Mouse (Mus musculus): Measurements from ENCODE around the gene Meioc.
A peak's percentile ranks its signal among the peaks of the same experiment; 100 is the strongest.

The Meioc gene

DNA sequence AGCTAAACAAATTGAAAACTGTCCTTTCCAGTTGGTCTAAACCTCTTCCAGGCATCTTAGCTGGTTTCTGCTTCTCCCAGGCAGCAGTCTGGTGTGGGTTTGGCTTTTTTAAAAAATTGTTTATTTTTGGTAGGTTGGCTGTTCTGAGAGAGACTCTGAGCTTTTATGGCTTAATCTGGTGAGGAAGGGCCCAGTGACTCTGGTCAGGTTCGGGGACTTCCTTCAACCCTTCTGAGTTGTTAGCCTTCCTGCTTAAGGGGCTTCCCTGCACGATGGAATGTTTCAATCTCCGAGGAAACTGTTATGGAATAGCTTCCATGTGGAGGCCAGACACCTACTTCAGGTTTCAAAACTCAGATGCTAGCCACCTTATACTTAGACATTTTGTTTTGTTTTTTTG is at the start of gene Meioc:
Gene Meioc (plus strand): TSS at position 301 of the 400 bp plus-strand sequence.
- DNase-seq (ENCODE audit: low spot score): no peak

DNA sequence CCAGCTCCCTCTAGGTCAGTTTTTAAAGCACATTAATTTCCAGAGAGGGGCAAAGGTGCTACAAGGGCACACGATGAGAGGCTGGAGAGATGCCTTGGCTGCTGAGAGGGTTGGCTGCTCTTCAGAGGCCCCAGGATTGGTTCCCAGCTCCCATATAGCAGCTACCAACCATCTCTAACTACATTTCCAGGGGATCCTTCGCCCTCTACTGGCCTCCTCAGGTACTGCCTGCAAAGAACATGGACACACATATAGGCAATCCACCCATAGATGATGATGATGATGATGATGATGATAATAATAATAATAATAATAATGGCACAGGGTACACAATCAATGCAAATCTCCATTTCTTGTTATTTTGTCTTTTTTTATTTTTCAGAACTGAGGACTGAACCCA is 44.1 kb upstream of the Meioc start:
- no peak for DNase-seq (ENCODE audit: low spot score)

DNA sequence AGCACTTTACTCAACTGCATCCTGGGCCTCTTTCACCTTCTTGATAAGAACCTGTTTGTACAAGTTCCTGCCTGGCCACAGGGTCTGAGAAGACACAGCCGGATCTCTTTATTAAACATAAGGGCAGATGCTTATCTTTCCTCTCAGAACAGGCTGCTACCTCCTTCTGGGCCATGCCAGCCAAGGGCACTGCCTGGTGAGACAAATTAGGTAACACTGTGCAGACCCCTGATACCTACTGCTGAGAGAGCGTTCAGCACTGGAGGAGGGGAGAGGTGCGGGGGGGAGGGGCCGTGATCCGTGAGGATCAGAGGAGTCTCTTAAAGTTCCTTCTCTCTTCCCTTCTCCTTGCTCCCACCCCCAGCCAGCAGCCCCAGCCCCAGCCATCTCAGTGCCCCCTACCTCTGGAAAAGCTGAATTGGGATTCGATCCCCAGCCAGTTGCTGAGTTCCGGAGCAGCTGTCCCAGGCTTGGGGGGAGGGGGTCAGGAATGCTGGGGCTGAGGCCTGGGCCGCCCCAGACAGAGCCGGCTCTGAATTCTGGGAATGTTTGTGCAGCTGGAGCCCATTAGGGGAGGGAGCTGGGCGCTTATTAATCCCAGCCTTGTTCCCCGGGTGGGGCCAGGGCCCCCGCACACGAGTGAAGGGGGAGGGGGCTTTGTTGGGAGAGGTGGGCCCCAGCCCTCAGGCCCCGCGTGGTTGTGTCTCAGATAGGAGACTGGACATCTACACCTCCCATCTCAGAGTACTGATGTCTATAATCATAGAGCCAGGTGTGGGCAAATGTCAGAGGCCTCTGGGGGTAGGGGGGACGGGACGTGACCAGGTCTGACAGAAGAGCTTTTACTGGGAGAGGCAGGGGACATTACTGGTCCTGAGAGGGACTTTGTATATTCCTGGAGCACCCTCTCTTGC is 39.4 kb upstream of the Meioc start:
- no peak for DNase-seq (ENCODE audit: low spot score)

DNA sequence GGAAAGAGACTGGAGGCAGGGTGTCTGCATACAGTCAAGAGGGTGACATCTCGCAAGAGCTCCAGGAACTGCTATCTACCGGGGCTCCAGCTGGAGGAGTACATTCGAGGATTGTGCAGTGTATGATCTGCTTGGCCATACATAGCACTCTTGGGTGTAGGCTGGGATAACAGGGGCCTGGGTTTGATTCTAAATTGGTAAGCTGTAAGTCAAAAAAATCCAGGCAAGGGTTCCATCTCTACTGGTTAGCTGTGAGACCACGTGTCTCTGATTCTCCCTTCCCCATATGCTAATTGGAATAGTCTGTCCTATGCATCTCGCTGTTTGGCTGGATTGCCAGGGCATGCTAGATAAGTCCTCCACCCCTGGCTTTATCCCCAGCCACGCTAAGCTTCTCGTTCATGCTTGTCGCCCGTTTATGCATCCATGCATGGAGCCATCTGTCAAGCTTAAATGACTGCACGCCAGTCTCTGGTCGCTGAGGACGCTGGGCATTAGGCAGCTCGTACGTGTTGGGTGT is 38.6 kb upstream of the Meioc start:
- DNase-seq (ENCODE audit: low spot score): no peak

- DNase-seq (ENCODE audit: low spot score): no peak
Measured at GRCm38 (mm10) chr11:102627171-102627931, 36.2 kb upstream of the Meioc start.

DNA sequence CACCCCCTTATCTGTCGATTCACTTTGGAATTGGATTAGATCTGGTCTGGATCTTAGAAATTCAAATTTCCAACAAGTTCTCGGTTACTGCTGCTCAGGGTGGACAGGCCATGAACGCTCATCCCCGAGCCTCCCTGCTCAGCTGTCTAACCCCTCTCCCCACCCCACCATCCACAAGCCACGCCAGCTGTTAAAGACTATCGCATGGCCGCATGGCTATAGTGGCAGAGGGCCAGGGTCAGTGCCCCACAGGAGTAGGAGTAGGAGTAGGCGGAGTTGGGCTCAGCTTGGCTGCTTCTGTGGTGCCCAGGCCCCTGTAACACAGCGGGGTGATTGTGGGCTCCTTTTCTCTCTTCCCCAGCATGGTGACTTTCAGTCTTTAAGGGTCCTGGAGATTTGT is 35.0 kb upstream of the Meioc start:
- no peak for DNase-seq (ENCODE audit: low spot score)

DNA sequence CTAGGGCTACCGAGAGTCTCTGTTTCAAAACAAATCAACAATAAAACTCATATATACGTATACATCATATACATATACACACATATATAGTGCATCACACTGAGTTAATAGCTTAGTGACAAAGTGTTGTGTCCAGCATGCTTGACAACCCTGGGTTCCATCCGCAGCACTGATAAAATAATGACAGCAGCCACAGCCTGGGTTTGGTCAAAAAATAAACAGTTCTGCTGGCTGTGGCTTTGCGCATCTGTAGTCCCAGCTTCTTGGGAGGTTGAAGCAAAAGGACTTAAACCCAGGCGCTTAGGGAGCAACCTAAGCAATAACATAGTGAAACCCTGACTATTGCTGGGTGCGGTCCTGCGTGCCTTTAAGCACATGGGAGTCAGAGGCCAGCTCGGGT is 34.1 kb upstream of the Meioc start:
- no peak for DNase-seq (ENCODE audit: low spot score)

DNA sequence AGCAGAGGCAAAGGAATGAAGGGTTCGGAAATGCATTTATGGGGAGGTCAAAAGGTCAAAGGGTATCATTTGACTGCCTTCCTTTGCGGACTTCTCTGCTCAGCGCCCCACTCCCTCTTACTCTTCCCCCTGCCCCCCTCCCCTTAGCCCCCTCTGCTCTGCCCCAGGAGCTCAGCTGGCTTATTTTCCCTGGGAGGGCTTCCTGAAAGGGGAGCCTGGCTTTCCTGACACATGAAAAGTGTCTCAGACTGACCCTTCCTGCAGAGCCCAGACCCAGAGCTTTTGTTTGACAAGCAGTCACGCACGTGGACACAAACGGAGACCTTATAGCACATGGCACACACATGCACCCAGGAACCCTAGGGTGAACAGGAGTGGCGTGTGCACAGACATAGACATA is 32.8 kb upstream of the Meioc start:
- no peak for DNase-seq (ENCODE audit: low spot score)

DNA sequence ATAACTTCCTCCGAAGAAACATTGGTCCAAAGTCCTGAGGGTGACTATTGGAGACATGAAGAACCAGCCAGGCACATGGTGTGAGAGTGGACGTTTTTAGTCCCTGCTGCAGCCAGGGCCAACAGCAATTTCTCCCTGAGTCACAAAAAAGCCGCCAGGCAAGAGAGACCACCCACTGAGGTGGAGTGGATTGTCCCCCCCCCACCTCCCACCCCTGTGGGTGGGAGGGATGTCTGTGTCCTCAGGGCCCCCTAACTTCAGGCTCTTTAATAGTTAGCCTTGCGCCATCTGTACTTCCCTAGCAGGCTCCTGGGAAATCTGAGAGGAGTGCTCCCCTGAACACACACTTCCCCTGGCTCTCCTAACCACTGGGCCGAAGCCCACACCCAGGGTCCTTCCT is 32.3 kb upstream of the Meioc start:
- no peak for DNase-seq (ENCODE audit: low spot score)

- DNase-seq (ENCODE audit: low spot score): no peak
Measured at GRCm38 (mm10) chr11:102632725-102633124, 30.8 kb upstream of the Meioc start.

GRCm38 (mm10) chr11:102633379-102633778 is 30.1 kb upstream of the Meioc start:
- no peak for DNase-seq (ENCODE audit: low spot score)

GRCm38 (mm10) chr11:102636887-102637286 is 26.6 kb upstream of the Meioc start:
- DNase-seq (ENCODE audit: low spot score): no peak

DNA sequence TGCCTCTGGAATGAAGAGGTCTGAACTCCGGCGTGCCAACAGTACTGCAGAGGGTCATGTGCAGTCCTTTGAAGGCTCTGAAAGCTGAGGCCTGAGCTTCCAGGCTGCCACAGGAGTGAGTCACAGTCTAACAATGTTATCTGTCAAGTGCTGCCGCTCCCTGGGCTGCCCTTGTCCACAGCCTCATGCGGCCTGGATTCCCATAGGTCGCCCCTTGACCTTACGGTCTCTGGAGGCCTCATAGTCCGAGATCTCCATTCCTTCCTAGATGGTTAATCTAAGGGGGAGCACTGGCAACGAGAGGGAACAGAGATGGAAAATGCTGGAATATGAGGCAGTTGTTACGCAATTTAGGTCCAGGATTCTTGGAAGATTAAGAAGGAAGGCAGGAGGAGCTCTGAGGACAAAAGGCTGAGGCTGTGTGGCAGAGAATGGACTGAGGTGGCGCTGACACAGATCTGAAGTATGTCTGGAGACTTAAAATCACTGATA is 19.6 kb upstream of the Meioc start:
- DNase-seq (ENCODE audit: low spot score): no peak

- no peak for DNase-seq (ENCODE audit: low spot score)
Measured at GRCm38 (mm10) chr11:102646226-102646625, 17.3 kb upstream of the Meioc start.

DNA sequence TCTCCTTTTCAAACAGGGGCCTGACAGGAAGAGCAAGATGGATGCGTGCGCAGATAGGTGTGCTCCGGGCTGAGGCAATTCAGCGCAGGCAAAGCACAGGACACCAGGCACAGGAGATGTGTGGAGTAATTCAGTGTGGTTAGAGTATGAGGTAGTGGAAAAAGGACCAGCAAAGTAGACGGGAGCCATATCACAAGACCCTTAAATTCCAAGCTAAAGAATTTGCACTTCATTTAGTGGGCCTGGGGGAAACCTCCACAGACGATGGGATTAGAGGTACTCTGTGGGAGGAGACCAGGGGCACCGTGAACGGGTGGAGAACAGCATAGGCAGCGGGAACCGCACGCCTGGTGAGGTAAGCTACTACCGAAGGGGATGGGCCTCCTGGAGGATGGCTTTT is 15.6 kb upstream of the Meioc start:
- DNase-seq (ENCODE audit: low spot score): no peak

- peak; percentile 40 for DNase-seq (ENCODE audit: low spot score)
Measured at GRCm38 (mm10) chr11:102651381-102651780, 12.1 kb upstream of the Meioc start.

- DNase-seq (ENCODE audit: low spot score): no peak
Measured at GRCm38 (mm10) chr11:102652844-102653243, 10.7 kb upstream of the Meioc start.

- no peak for DNase-seq (ENCODE audit: low spot score)
Measured at GRCm38 (mm10) chr11:102655888-102656287, 7.6 kb upstream of the Meioc start.

- DNase-seq (ENCODE audit: low spot score): no peak
Measured at GRCm38 (mm10) chr11:102656326-102656926, 7.1 kb upstream of the Meioc start.

DNA sequence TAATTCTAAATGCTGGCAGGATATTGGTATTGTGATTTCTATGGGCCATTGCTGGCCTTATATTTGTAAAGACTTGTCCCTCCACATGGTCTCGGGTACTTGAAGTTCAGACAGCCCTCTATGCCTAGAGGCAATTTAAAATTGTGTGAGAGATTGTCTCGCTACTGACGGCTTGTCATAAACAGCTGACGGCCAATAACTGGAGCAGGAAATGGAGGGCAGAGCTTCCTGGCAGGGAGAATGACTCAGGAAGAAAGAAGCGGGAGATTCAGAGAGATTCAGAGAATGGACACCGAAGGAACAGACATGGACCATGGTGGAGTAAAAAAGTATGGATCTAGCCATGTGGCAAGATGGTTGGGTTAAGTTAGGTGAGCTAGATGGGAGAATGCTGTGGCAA is 6.6 kb upstream of the Meioc start:
- no peak for DNase-seq (ENCODE audit: low spot score)

DNA sequence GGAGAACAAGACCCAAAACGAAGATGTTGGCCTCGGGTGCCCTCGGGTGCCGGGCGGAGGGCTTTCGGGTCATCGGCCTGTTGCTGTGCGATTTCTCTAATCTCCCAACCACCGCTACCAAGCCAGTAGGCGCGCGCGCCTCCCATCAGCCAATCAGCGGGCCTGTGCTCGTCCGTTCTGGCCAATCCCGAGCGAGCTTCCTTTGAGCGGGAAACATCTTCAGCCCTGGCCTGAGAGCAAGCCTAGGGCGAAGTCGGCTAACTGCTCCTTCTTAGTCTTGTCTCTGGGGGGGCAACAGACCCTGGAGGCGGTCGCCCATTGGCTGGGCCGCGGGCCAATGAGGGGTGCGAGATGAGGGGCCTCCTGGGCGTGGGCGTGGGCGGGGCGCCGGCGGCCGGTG is 1.6 kb downstream of the Meioc start:
- no peak for DNase-seq (ENCODE audit: low spot score)

DNA sequence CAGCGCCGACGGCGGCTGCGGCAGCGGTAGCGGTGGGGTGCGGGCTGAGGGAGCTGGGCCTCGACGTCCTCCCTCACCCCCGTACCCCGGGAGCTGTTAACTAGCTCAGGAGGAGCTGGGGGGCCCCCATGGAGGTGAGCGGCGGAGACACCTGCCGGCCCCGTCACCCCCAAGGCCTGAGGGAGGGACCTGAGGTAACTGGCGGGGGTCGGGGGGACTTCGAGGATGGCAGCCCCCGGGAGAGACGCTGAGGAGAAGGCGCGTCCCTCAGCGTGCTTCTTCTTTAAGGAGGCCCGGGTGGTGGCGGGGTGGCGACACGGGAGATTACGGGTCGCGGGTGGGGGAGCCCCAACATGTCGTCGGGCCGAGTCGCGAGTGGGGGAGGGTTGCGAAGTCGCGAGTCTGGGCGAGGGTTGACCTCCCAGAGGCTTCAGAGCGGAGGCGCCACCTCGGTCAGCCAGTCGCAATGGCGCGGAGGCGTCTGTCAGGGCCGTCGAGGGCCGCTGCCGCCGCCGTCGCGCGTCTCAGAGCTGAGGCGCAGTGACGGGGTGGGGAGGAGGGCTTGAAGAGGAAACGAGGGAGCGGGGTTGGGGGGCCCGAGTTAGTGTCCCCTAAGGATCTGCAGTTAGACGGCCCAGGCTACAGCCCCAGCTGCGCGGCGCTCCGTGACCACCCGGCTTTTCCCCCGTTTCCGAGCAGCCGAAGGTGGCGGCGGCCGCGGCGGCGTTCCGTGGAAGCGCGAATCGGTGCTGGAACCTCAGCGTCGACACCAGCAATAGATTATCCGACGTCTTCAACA is 2.3 kb downstream of the Meioc start:
- DNase-seq (ENCODE audit: low spot score): no peak

Data from urinary bladder, postnatal 10 days (tissue).